Mouse (Mus musculus) macrophage (primary cell): Measurements from ENCODE around the gene Cdh8. TPM values are rescaled to one million over a fixed set of nuclear protein-coding genes. Genes with fewer than 3 reads are reported as not detected.
"Not testable (repeated sequence)": the region's sequence is repeated elsewhere in the genome, so short reads cannot be mapped to it uniquely, and the experiment has no call there.

Source experiments
- H3K27ac ChIP-seq: fragments of 350-480 bp; formaldehyde crosslinking; 2 replicates; pipeline ENCODE4 v1.9.0; 2021
- H3K36me3 ChIP-seq: fragments of 350-480 bp; formaldehyde crosslinking; 2 replicates; pipeline ENCODE4 v1.9.0; 2021; ENCODE audit errors: inconsistent target
- H3K4me3 ChIP-seq: fragments of 350-480 bp; formaldehyde crosslinking; 2 replicates; pipeline ENCODE4 v1.9.0; 2021; ENCODE audit errors: inconsistent target
- H3K79me2 ChIP-seq: fragments of 350-480 bp; formaldehyde crosslinking; 2 replicates; pipeline ENCODE4 v1.9.0; 2021; ENCODE audit errors: inconsistent target
- WGBS: methylation state at CpG from one replicate; pipeline ENCODE4 v1.1.7; 2026; ENCODE audit warnings: inconsistent platforms; ENCODE audit not compliant: missing documents; 5-methylcytosine and 5-hydroxymethylcytosine counted together
- polyA plus RNA-seq: library from polyadenylated mRNA; stranded (reverse); fragments of 250-400 nt; gene quantifications from 3 replicates; pipeline ENCODE4 v1.2.4, GENCODE M21; 2018; ENCODE audit warnings: inconsistent platforms

Gene Cdh8
- polyA plus RNA-seq, 1 experiment from 2014 or later: not detected

- no peak overlapping the region for H3K4me3 ChIP-seq
- no peaks in the 10 kb centered on the region for H3K79me2 ChIP-seq
Measured at GRCm38 (mm10) chr8:99184186-99184585, 232.1 kb downstream of the Cdh8 start.

GRCm38 (mm10) chr8:99166966-99167365 is 249.3 kb downstream of the Cdh8 start:
- H3K4me3 ChIP-seq: no peak overlapping the region
- H3K36me3 ChIP-seq: no peaks in the 10 kb centered on the region
- 74% methylated on average over 3 of the region's 3 CpGs for whole genome bisulfite sequencing
- H3K79me2 ChIP-seq: no peaks in the 10 kb centered on the region
- no peak overlapping the region for H3K27ac ChIP-seq

More at GRCm38 (mm10) chr8:99184186-99184585, 232.1 kb downstream of the Cdh8 start:
- H3K36me3 ChIP-seq: no peaks in the 10 kb centered on the region
- no peak overlapping the region for H3K27ac ChIP-seq

- no peaks in the 10 kb centered on the region for H3K36me3 ChIP-seq
- no peak overlapping the region for H3K4me3 ChIP-seq
- no peaks in the 10 kb centered on the region for H3K79me2 ChIP-seq
- H3K27ac ChIP-seq: no peak overlapping the region
- 70% methylated on average over 4 of the region's 4 CpGs for WGBS
Measured at GRCm38 (mm10) chr8:99161633-99162032, 254.6 kb downstream of the Cdh8 start.

GRCm38 (mm10) chr8:99145436-99145835 is 270.8 kb downstream of the Cdh8 start:
- H3K79me2 ChIP-seq: no peaks in the 10 kb centered on the region
- no peak overlapping the region for H3K4me3 ChIP-seq
- H3K36me3 ChIP-seq: no peaks in the 10 kb centered on the region
- no peak overlapping the region for H3K27ac ChIP-seq
- 93% methylated on average over 6 of the region's 6 CpGs for WGBS

- H3K27ac ChIP-seq, H3K79me2 ChIP-seq, H3K4me3 ChIP-seq, H3K36me3 ChIP-seq: not testable (repeated sequence)
- 33% methylated on average over 1 of the region's 1 CpGs for WGBS
Measured at GRCm38 (mm10) chr8:99144761-99145160, 271.5 kb downstream of the Cdh8 start.

GRCm38 (mm10) chr8:99098453-99098852 is 317.8 kb downstream of the Cdh8 start:
- no peak overlapping the region for H3K27ac ChIP-seq
- 36% methylated on average over 2 of the region's 2 CpGs for WGBS
- no peak overlapping the region for H3K4me3 ChIP-seq
- H3K79me2 ChIP-seq: no peaks in the 10 kb centered on the region
- H3K36me3 ChIP-seq: no peaks in the 10 kb centered on the region

- no peak overlapping the region for H3K27ac ChIP-seq
- H3K4me3 ChIP-seq: no peak overlapping the region
- no peaks in the 10 kb centered on the region for H3K36me3 ChIP-seq
- H3K79me2 ChIP-seq: no peaks in the 10 kb centered on the region
Measured at GRCm38 (mm10) chr8:99051344-99051743, 364.9 kb downstream of the Cdh8 start.

- Histone ChIP-seq H3K4me3 (no peak overlapping the region), H3K79me2 (no peaks in the 10 kb centered on the region), H3K27ac (no peak overlapping the region), H3K36me3 (no peaks in the 10 kb centered on the region)
- WGBS: 72% methylated on average over 8 of the region's 8 CpGs
Measured at GRCm38 (mm10) chr8:99048664-99049363, 367.5 kb downstream of the Cdh8 start.

- H3K36me3 ChIP-seq: no peaks in the 10 kb centered on the region
- H3K79me2 ChIP-seq: no peaks in the 10 kb centered on the region
- H3K27ac ChIP-seq: no peak overlapping the region
- 94% methylated on average over 2 of the region's 2 CpGs for WGBS
- H3K4me3 ChIP-seq: no peak overlapping the region
Measured at GRCm38 (mm10) chr8:99040423-99040822, 375.8 kb downstream of the Cdh8 start.

- H3K36me3 ChIP-seq: no peaks in the 10 kb centered on the region
- H3K4me3 ChIP-seq: no peak overlapping the region
- H3K79me2 ChIP-seq: no peaks in the 10 kb centered on the region
- H3K27ac ChIP-seq: no peak overlapping the region
- 76% methylated on average over 4 of the region's 4 CpGs for WGBS
Measured at GRCm38 (mm10) chr8:99031060-99031459, 385.2 kb downstream of the Cdh8 start.
